Comparison of ENCODE assay signal across 21 mouse cellular contexts in genomic region chr2:154635826-154636225, GRCm38 (mm10). TPM values are rescaled to one million over a fixed set of nuclear protein-coding genes. Genes with fewer than 3 reads are reported as not detected.
"Had no signal": no experiment of that assay in that cellular context is flagged by ENCODE, and none has a peak within 500 bp of the region (broad histone marks: within the 10 kb centered on the region; RNA-seq: fewer than 3 reads in every experiment).

No protein-coding gene starts in this region.

- H3K27ac ChIP-seq: kidney, postnatal 0 days; layer of hippocampus, adult 2 months; limb, embryonic 10.5 days; limb, embryonic 13.5 days; macrophage; midbrain, embryonic 12.5 days; midbrain, embryonic 15.5 days; neural tube, embryonic 12.5 days; neural tube, embryonic 15.5 days; stomach, embryonic 15.5 days had no signal

- DNase-seq: kidney, adult 2 months; kidney, postnatal 25 days; layer of hippocampus, adult 9-11 months; lung, embryonic 14.5 days; right cerebral cortex, adult 18-20 months; right cerebral cortex, postnatal 14 days; right cerebral cortex, postnatal 4 days; thymus, postnatal 36 days had no signal

- H3K27me3 ChIP-seq: limb, embryonic 13.5 days; midbrain, embryonic 12.5 days; midbrain, embryonic 15.5 days; neural tube, embryonic 12.5 days; neural tube, embryonic 15.5 days; stomach, embryonic 15.5 days had no signal

- ATAC-seq: intestine, postnatal 0 days; lung, postnatal 0 days; midbrain, embryonic 15.5 days had no signal

- H3K4me3 ChIP-seq: layer of hippocampus, adult 2 months; limb, embryonic 10.5 days; limb, embryonic 13.5 days; midbrain, embryonic 12.5 days; midbrain, embryonic 15.5 days; neural tube, embryonic 12.5 days; neural tube, embryonic 15.5 days; stomach, embryonic 15.5 days had no signal

- H3K9me3 ChIP-seq: limb, embryonic 10.5 days; midbrain, embryonic 15.5 days; neural tube, embryonic 12.5 days; neural tube, embryonic 15.5 days; stomach, embryonic 15.5 days had no signal

- H3K4me2 ChIP-seq: limb, embryonic 13.5 days; lung, embryonic 14.5 days; midbrain, embryonic 12.5 days; midbrain, embryonic 15.5 days; neural tube, embryonic 12.5 days; neural tube, embryonic 15.5 days; stomach, embryonic 15.5 days had no signal

- H3K9ac ChIP-seq: limb, embryonic 13.5 days; lung, embryonic 14.5 days; midbrain, embryonic 12.5 days; midbrain, embryonic 15.5 days; neural tube, embryonic 12.5 days; neural tube, embryonic 15.5 days; stomach, embryonic 15.5 days had no signal

- H3K4me1 ChIP-seq: limb, embryonic 10.5 days; limb, embryonic 13.5 days; midbrain, embryonic 12.5 days; midbrain, embryonic 15.5 days; neural tube, embryonic 12.5 days; neural tube, embryonic 15.5 days; stomach, embryonic 15.5 days had no signal

RNA-seq across cellular contexts. Expression of gene 4930519P11Rik, which starts 22.6 kb away (rescaled TPM):
- polyA plus RNA-seq: large intestine, adult 2 months; macrophage had no signal
